Mouse (Mus musculus): Measurements from ENCODE around the gene Map3k1. TPM values are rescaled to one million over a fixed set of nuclear protein-coding genes. Genes with fewer than 3 reads are reported as not detected.

Gene Map3k1
- polyA plus RNA-seq, 1 experiment from 2014 or later: 26.6 TPM

GRCm38 (mm10) chr13:111829473-111829872 is 20.7 kb upstream of the Map3k1 start:
- no peak overlapping the region for H3K4me3 ChIP-seq (ENCODE audit: low read length)
- no peak overlapping the region for H3K9ac ChIP-seq (replicated peaks; ENCODE audit: low read length)
- no peak overlapping the region for H3K4me2 ChIP-seq (replicated peaks; ENCODE audit: low read depth, low read length)
- H3K9me3 ChIP-seq (ENCODE audit: low read length): 0 out of 2 replicates have a peak, but pooled peaks cover 3% of the 10 kb centered on the region
- 0 out of 2 replicates have a peak overlapping the region, but pooled peaks have one; percentile 18 for H3K27ac ChIP-seq (ENCODE audit: low read length)
- peak; percentile 74 for ATAC-seq (ENCODE audit: low FRiP score, low TSS enrichment)
- no peaks in the 10 kb centered on the region; the same call in 1 of the 2 replicates for H3K27me3 ChIP-seq (ENCODE audit: insufficient read depth, low read length)
- 35% methylated on average over 2 of the region's 2 CpGs for WGBS
- peaks cover 5% of the 10 kb centered on the region; the same call in 1 of the 2 replicates for H3K4me1 ChIP-seq (ENCODE audit: insufficient read depth, low read length)
- H3K36me3 ChIP-seq (ENCODE audit: insufficient read depth, low read length): no peaks in the 10 kb centered on the region

GRCm38 (mm10) chr13:111827481-111827880 is 18.7 kb upstream of the Map3k1 start:
- WGBS: 75% methylated on average over 4 of the region's 4 CpGs
- no peak overlapping the region for H3K4me2 ChIP-seq (replicated peaks; ENCODE audit: low read depth, low read length)
- H3K9me3 ChIP-seq (ENCODE audit: low read length): 0 out of 2 replicates have a peak, but pooled peaks cover 3% of the 10 kb centered on the region
- no peaks in the 10 kb centered on the region; the same call in 1 of the 2 replicates for H3K27me3 ChIP-seq (ENCODE audit: insufficient read depth, low read length)
- no peak for ATAC-seq (ENCODE audit: low FRiP score, low TSS enrichment)
- H3K9ac ChIP-seq (replicated peaks; ENCODE audit: low read length): no peak overlapping the region
- H3K4me1 ChIP-seq (ENCODE audit: insufficient read depth, low read length): peaks cover 5% of the 10 kb centered on the region; the same call in 1 of the 2 replicates
- no peak overlapping the region for H3K4me3 ChIP-seq (ENCODE audit: low read length)
- H3K27ac ChIP-seq (ENCODE audit: low read length): no peak overlapping the region
- H3K36me3 ChIP-seq (ENCODE audit: insufficient read depth, low read length): no peaks in the 10 kb centered on the region

- 61% methylated on average over 4 of the region's 4 CpGs for WGBS
- Histone ChIP-seq H3K4me2 (replicated peaks; ENCODE audit: low read depth, low read length) (no peak overlapping the region), H3K36me3 (ENCODE audit: insufficient read depth, low read length) (no peaks in the 10 kb centered on the region), H3K4me3 (ENCODE audit: low read length) (no peak overlapping the region), H3K9me3 (ENCODE audit: low read length) (0 out of 2 replicates have a peak, but pooled peaks cover 3% of the 10 kb centered on the region), H3K27me3 (ENCODE audit: insufficient read depth, low read length) (no peaks in the 10 kb centered on the region), H3K9ac (replicated peaks; ENCODE audit: low read length) (no peak overlapping the region), H3K4me1 (ENCODE audit: insufficient read depth, low read length) (peaks cover 6% of the 10 kb centered on the region; the same call in 1 of the 2 replicates), H3K27ac (ENCODE audit: low read length) (no peak overlapping the region)
- ATAC-seq (ENCODE audit: low FRiP score, low TSS enrichment): no peak
Observed at GRCm38 (mm10) chr13:111824178-111824577, 15.4 kb upstream of the Map3k1 start.

GRCm38 (mm10) chr13:111821727-111822375 is 13.1 kb upstream of the Map3k1 start:
- no peak for ATAC-seq (ENCODE audit: low FRiP score, low TSS enrichment)
- WGBS: 92% methylated on average over 7 of the region's 7 CpGs
- H3K27ac ChIP-seq (ENCODE audit: low read length): no peak overlapping the region
- H3K4me3 ChIP-seq (ENCODE audit: low read length): no peak overlapping the region
- H3K4me2 ChIP-seq (replicated peaks; ENCODE audit: low read depth, low read length): no peak overlapping the region
- H3K4me1 ChIP-seq (ENCODE audit: insufficient read depth, low read length): peaks cover 6% of the 10 kb centered on the region; the same call in 1 of the 2 replicates
- H3K9me3 ChIP-seq (ENCODE audit: low read length): no peaks in the 10 kb centered on the region
- no peaks in the 10 kb centered on the region for H3K36me3 ChIP-seq (ENCODE audit: insufficient read depth, low read length)
- no peak overlapping the region for H3K9ac ChIP-seq (replicated peaks; ENCODE audit: low read length)
- no peaks in the 10 kb centered on the region for H3K27me3 ChIP-seq (ENCODE audit: insufficient read depth, low read length)

DNA sequence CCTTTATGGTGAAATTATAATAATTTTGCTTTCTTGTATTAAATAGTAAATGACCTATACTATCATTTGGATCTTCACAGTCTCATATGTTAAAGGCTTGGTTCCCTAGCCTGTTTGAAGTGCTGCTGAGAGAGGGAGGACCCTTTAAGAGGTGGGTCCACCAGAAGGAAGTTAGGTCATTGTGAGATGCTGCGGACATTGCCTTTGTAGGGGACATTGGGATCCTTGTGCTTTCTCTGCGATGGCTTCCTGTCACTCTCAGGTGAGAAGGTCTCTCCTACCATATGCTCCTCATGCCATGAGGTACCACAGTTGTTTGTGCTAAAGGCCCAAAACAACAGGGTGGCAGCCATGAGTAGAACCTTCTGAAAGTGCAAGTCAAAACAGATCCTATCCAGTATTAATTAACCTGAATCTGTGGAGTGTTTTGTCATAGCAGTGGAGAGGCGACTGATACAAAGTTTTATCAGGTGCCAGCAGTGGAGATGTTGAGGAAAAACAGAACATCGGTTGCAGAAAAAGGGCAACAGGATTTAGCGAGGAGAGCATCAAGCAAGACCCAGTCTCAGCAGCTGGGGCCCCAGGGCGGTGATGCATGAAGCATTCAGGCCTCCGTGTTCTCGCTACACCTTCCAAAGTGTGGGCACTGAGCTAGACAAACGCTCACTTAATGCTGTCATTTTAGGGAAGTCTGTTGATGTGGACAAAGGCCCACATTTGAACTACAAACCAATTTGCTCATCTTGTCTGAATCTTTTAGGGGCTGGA is 11.0 kb upstream of the Map3k1 start:
- 62% methylated on average over 9 of the region's 9 CpGs for WGBS
- no peak for ATAC-seq (ENCODE audit: low FRiP score, low TSS enrichment)

DNA sequence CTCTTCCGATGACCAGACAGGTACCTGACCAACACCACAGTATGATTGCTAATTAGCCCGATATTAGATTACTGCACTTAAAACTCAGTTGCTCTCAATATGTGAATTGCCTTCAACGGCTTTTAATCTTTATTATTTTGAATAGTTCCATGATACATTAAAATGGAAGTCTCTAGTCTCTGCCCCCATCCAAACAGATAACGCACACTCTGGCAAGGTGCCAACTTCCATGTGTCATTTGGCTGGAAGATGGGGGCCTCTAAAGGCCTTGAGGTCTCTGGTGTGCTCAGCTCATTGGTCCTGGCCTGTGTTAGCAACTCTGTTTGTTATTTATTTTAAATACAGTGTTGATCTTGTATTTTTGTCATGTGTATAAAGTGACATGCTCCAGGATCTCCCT is 10.3 kb upstream of the Map3k1 start:
- no peak for ATAC-seq (ENCODE audit: low FRiP score, low TSS enrichment)
- Histone ChIP-seq H3K36me3 (ENCODE audit: insufficient read depth, low read length) (no peaks in the 10 kb centered on the region), H3K27ac (ENCODE audit: low read length) (no peak overlapping the region)

More for the DNA sequence above, 11.0 kb upstream of the Map3k1 start:
- H3K27me3 ChIP-seq (ENCODE audit: insufficient read depth, low read length): no peaks in the 10 kb centered on the region
- H3K27ac ChIP-seq (ENCODE audit: low read length): no peak overlapping the region
- no peaks in the 10 kb centered on the region for H3K36me3 ChIP-seq (ENCODE audit: insufficient read depth, low read length)
- no peak overlapping the region for H3K9ac ChIP-seq (replicated peaks; ENCODE audit: low read length)
- no peak overlapping the region for H3K4me2 ChIP-seq (replicated peaks; ENCODE audit: low read depth, low read length)
- H3K4me3 ChIP-seq (ENCODE audit: low read length): no peak overlapping the region
- H3K9me3 ChIP-seq (ENCODE audit: low read length): peaks cover 5% of the 10 kb centered on the region; the same call in 1 of the 2 replicates
- H3K4me1 ChIP-seq (ENCODE audit: insufficient read depth, low read length): peaks cover 6% of the 10 kb centered on the region; the same call in 1 of the 2 replicates

GRCm38 (mm10) chr13:111818216-111818903 is 9.6 kb upstream of the Map3k1 start:
- H3K4me2 ChIP-seq (replicated peaks; ENCODE audit: low read depth, low read length): no peak overlapping the region
- peaks cover 6% of the 10 kb centered on the region; the same call in 1 of the 2 replicates for H3K4me1 ChIP-seq (ENCODE audit: insufficient read depth, low read length)
- no peak overlapping the region for H3K27ac ChIP-seq (ENCODE audit: low read length)
- peaks cover 5% of the 10 kb centered on the region; the same call in 1 of the 2 replicates for H3K9me3 ChIP-seq (ENCODE audit: low read length)
- no peak overlapping the region for H3K9ac ChIP-seq (replicated peaks; ENCODE audit: low read length)
- ATAC-seq (ENCODE audit: low FRiP score, low TSS enrichment): peak; percentile 46; the same call in 1 of the 2 replicates
- H3K36me3 ChIP-seq (ENCODE audit: insufficient read depth, low read length): no peaks in the 10 kb centered on the region
- no peak overlapping the region for H3K4me3 ChIP-seq (ENCODE audit: low read length)
- no peaks in the 10 kb centered on the region for H3K27me3 ChIP-seq (ENCODE audit: insufficient read depth, low read length)
- WGBS: 76% methylated on average over 15 of the region's 15 CpGs

More for the DNA sequence above, 10.3 kb upstream of the Map3k1 start:
- no peak overlapping the region for H3K4me3 ChIP-seq (ENCODE audit: low read length)
- peaks cover 5% of the 10 kb centered on the region; the same call in 1 of the 2 replicates for H3K9me3 ChIP-seq (ENCODE audit: low read length)
- H3K27me3 ChIP-seq (ENCODE audit: insufficient read depth, low read length): no peaks in the 10 kb centered on the region
- no peak overlapping the region for H3K4me2 ChIP-seq (replicated peaks; ENCODE audit: low read depth, low read length)
- no peak overlapping the region for H3K9ac ChIP-seq (replicated peaks; ENCODE audit: low read length)
- H3K4me1 ChIP-seq (ENCODE audit: insufficient read depth, low read length): peaks cover 6% of the 10 kb centered on the region; the same call in 1 of the 2 replicates
- 78% methylated on average over 4 of the region's 4 CpGs for WGBS

- Histone ChIP-seq H3K4me3 (ENCODE audit: low read length) (no peak overlapping the region), H3K9me3 (ENCODE audit: low read length) (peaks cover 5% of the 10 kb centered on the region; the same call in 1 of the 2 replicates), H3K27ac (ENCODE audit: low read length) (no peak overlapping the region), H3K36me3 (ENCODE audit: insufficient read depth, low read length) (no peaks in the 10 kb centered on the region), H3K4me1 (ENCODE audit: insufficient read depth, low read length) (peaks cover 6% of the 10 kb centered on the region; the same call in 1 of the 2 replicates), H3K4me2 (replicated peaks; ENCODE audit: low read depth, low read length) (no peak overlapping the region), H3K27me3 (ENCODE audit: insufficient read depth, low read length) (no peaks in the 10 kb centered on the region), H3K9ac (replicated peaks; ENCODE audit: low read length) (no peak overlapping the region)
- ATAC-seq (ENCODE audit: low FRiP score, low TSS enrichment): no peak
- WGBS: 92% methylated on average over 7 of the region's 7 CpGs
Observed at GRCm38 (mm10) chr13:111817773-111818172, 9.0 kb upstream of the Map3k1 start.

- 52% methylated on average over 3 of the region's 3 CpGs for WGBS
- H3K4me3 ChIP-seq (ENCODE audit: low read length): no peak overlapping the region
- ATAC-seq (ENCODE audit: low FRiP score, low TSS enrichment): no peak
Observed at GRCm38 (mm10) chr13:111816431-111816830, 7.6 kb upstream of the Map3k1 start.

More at GRCm38 (mm10) chr13:111816431-111816830, 7.6 kb upstream of the Map3k1 start:
- Histone ChIP-seq H3K4me1 (ENCODE audit: insufficient read depth, low read length) (peaks cover 8% of the 10 kb centered on the region; the same call in 1 of the 2 replicates), H3K9ac (replicated peaks; ENCODE audit: low read length) (no peak overlapping the region), H3K36me3 (ENCODE audit: insufficient read depth, low read length) (no peaks in the 10 kb centered on the region), H3K4me2 (replicated peaks; ENCODE audit: low read depth, low read length) (no peak overlapping the region), H3K9me3 (ENCODE audit: low read length) (peaks cover 5% of the 10 kb centered on the region; the same call in 1 of the 2 replicates), H3K27ac (ENCODE audit: low read length) (no peak overlapping the region), H3K27me3 (ENCODE audit: insufficient read depth, low read length) (no peaks in the 10 kb centered on the region)

All from kidney, embryonic 16.5 days (tissue).